Mouse (Mus musculus) right cerebral cortex, postnatal 36 days (tissue): ENCODE measurements at regions not wholly inside any gene's neighbourhood (a gene's known extent, or its start where the extent isn't known, plus 50 kb on each side); places are given as distances from the start of the nearest gene placed in this dataset.
"Not testable (repeated sequence)": the region's sequence is repeated elsewhere in the genome, so short reads cannot be mapped to it uniquely, and the experiment has no call there.

ENCODE experiments used
- DNase-seq, 2 experiments: peaks; one replicate each; pipeline ENCODE4 v3.0.0; 2022; ENCODE audit warnings: low spot score in 2 of 2, mixed read lengths in 1 of 2

GRCm38 (mm10) chr14:83861736-83862135 lies 581.6 kb upstream of the Pcdh17 start:
- DNase-seq: no peak

- no peak for DNase-seq
These were observed 580.7 kb upstream of the Pcdh17 start for GRCm38 (mm10) chr14:83862653-83863052.

GRCm38 (mm10) chr14:83886393-83886792 lies 557.0 kb upstream of the Pcdh17 start:
- no peak for DNase-seq

- not testable (repeated sequence) for DNase-seq
These were observed 542.7 kb upstream of the Pcdh17 start for GRCm38 (mm10) chr14:83900711-83901110.

GRCm38 (mm10) chr14:83943101-83943500 lies 500.3 kb upstream of the Pcdh17 start:
- DNase-seq: no peak

GRCm38 (mm10) chr14:83944176-83944575 lies 499.2 kb upstream of the Pcdh17 start:
- DNase-seq: no peak

GRCm38 (mm10) chr14:83949696-83950095 lies 493.7 kb upstream of the Pcdh17 start:
- no peak for DNase-seq

- peak in 1 of 2 experiments; percentile 6 for DNase-seq
These were observed 484.3 kb upstream of the Pcdh17 start for GRCm38 (mm10) chr14:83959111-83959510.

GRCm38 (mm10) chr14:83983566-83983965 lies 459.8 kb upstream of the Pcdh17 start:
- no peak for DNase-seq
